Mouse (Mus musculus): Measurements from ENCODE around the gene Hist1h3f. TPM values are rescaled to one million over a fixed set of nuclear protein-coding genes. Genes with fewer than 3 reads are reported as not detected.
"Not testable (repeated sequence)": the region's sequence is repeated elsewhere in the genome, so short reads cannot be mapped to it uniquely, and the experiment has no call there.

Hist1h3f gene
- polyA plus RNA-seq, 1 experiment from 2014 or later, result 3.2 TPM

- Histone ChIP-seq H3K4me3 (replicated peaks) (peak within 1 kb of the TSS; percentile 50), H3K4me1 (replicated peaks) (peaks cover 27% of the 10 kb centered on the region), H3K4me2 (peak within 1 kb of the TSS; percentile 69), H3K9ac (replicated peaks) (peak within 1 kb of the TSS; percentile 82), H3K9me3 (no peaks in the 10 kb centered on the region), H3K27me3 (no peaks in the 10 kb centered on the region), H3K36me3 (no peaks in the 10 kb centered on the region), H3K27ac (peak within 1 kb of the TSS; percentile 98)
- under 1% methylated on average over 65 of the region's 70 CpGs for WGBS
- ATAC-seq (ENCODE audit: insufficient number of reproducible peaks, insufficient read depth, low FRiP score, low TSS enrichment, low read depth), result peak; percentile 78
Measured at GRCm38 (mm10) chr13:23530901-23531875, 12.7 kb upstream of the Hist1h3f start, which contains the start of gene Hist1h4h. TSS of gene Hist1h4h (plus strand) at chr13:23531050.

GRCm38 (mm10) chr13:23532262-23533075 is 11.4 kb upstream of the Hist1h3f start:
- Histone ChIP-seq H3K27ac (peak overlapping the region; percentile 98), H3K4me2 (peak overlapping the region; percentile 69), H3K9ac (replicated peaks) (peak overlapping the region; percentile 82), H3K27me3 (no peaks in the 10 kb centered on the region), H3K4me3 (replicated peaks) (peak overlapping the region; percentile 50), H3K4me1 (replicated peaks) (peaks cover 36% of the 10 kb centered on the region), H3K9me3 (no peaks in the 10 kb centered on the region), H3K36me3 (no peaks in the 10 kb centered on the region)
- WGBS, result 21% methylated on average over 9 of the region's 9 CpGs
- ATAC-seq (ENCODE audit: insufficient number of reproducible peaks, insufficient read depth, low FRiP score, low TSS enrichment, low read depth), result no peak

GRCm38 (mm10) chr13:23533560-23534367 is 10.1 kb upstream of the Hist1h3f start, which contains the start of gene Hist1h2af:
TSS of gene Hist1h2af (plus strand) at chr13:23533906.
- H3K36me3 ChIP-seq, result not testable (repeated sequence)
- H3K4me1 ChIP-seq (replicated peaks), result peaks cover 42% of the 10 kb centered on the region

GRCm38 (mm10) chr13:23534368-23535131 is 9.3 kb upstream of the Hist1h3f start:
- Histone ChIP-seq H3K27me3 (no peaks in the 10 kb centered on the region), H3K4me3 (replicated peaks) (peak overlapping the region; percentile 50), H3K36me3 (no peaks in the 10 kb centered on the region), H3K9ac (replicated peaks) (peak overlapping the region; percentile 66), H3K9me3 (no peaks in the 10 kb centered on the region), H3K4me2 (peak overlapping the region; percentile 69), H3K4me1 (replicated peaks) (peaks cover 38% of the 10 kb centered on the region), H3K27ac (peak overlapping the region; percentile 98)
- WGBS, result under 1% methylated on average over 15 of the region's 15 CpGs
- ATAC-seq (ENCODE audit: insufficient number of reproducible peaks, insufficient read depth, low FRiP score, low TSS enrichment, low read depth), result peak; percentile 0; the same call in 1 of the 2 replicates

More at GRCm38 (mm10) chr13:23533560-23534367, 10.1 kb upstream of the Hist1h3f start, which contains the start of gene Hist1h2af:
- peak within 1 kb of the TSS; percentile 98 for H3K27ac ChIP-seq
- not testable (repeated sequence) for H3K9me3 ChIP-seq, H3K27me3 ChIP-seq
- peak within 1 kb of the TSS; percentile 69 for H3K4me2 ChIP-seq
- ATAC-seq (ENCODE audit: insufficient number of reproducible peaks, insufficient read depth, low FRiP score, low TSS enrichment, low read depth), result peak; percentile 11; the same call in 1 of the 2 replicates
- under 1% methylated on average over 28 of the region's 53 CpGs for WGBS
- H3K9ac ChIP-seq (replicated peaks), result peak within 1 kb of the TSS; percentile 82
- H3K4me3 ChIP-seq (replicated peaks), result peak within 1 kb of the TSS; percentile 50

GRCm38 (mm10) chr13:23535137-23536075 is 8.4 kb upstream of the Hist1h3f start, which contains the start of gene Hist1h3g:
TSS of gene Hist1h3g (plus strand) at chr13:23535422.
- H3K4me2 ChIP-seq, result peak within 1 kb of the TSS; percentile 69
- not testable (repeated sequence) for H3K36me3 ChIP-seq, H3K27me3 ChIP-seq, H3K9me3 ChIP-seq
- WGBS, result under 1% methylated on average over 34 of the region's 62 CpGs
- H3K4me3 ChIP-seq (replicated peaks), result peak within 1 kb of the TSS; percentile 50
- H3K9ac ChIP-seq (replicated peaks), result peak within 1 kb of the TSS; percentile 72
- ATAC-seq (ENCODE audit: insufficient number of reproducible peaks, insufficient read depth, low FRiP score, low TSS enrichment, low read depth), result peak; percentile 94
- peak within 1 kb of the TSS; percentile 98 for H3K27ac ChIP-seq
- peaks cover 38% of the 10 kb centered on the region for H3K4me1 ChIP-seq (replicated peaks)

- H3K9ac ChIP-seq (replicated peaks), result peak overlapping the region; percentile 72
- WGBS, result 21% methylated on average over 7 of the region's 7 CpGs
- peak overlapping the region; percentile 50 for H3K4me3 ChIP-seq (replicated peaks)
- no peaks in the 10 kb centered on the region for H3K36me3 ChIP-seq
- ATAC-seq (ENCODE audit: insufficient number of reproducible peaks, insufficient read depth, low FRiP score, low TSS enrichment, low read depth), result no peak
- H3K4me1 ChIP-seq (replicated peaks), result peaks cover 38% of the 10 kb centered on the region
- no peaks in the 10 kb centered on the region for H3K9me3 ChIP-seq
- H3K27ac ChIP-seq, result peak overlapping the region; percentile 98
- H3K27me3 ChIP-seq, result no peaks in the 10 kb centered on the region
- H3K4me2 ChIP-seq, result peak overlapping the region; percentile 69
Measured at GRCm38 (mm10) chr13:23536076-23536822, 7.6 kb upstream of the Hist1h3f start.

- Histone ChIP-seq H3K36me3 (no peaks in the 10 kb centered on the region), H3K27ac (peak overlapping the region; percentile 46), H3K27me3 (no peaks in the 10 kb centered on the region), H3K4me3 (replicated peaks) (peak overlapping the region; percentile 50), H3K9ac (replicated peaks) (no peak overlapping the region; the same call in 1 of the 2 replicates), H3K4me1 (replicated peaks) (peaks cover 36% of the 10 kb centered on the region), H3K4me2 (peak overlapping the region; percentile 69), H3K9me3 (no peaks in the 10 kb centered on the region)
- no peak for ATAC-seq (ENCODE audit: insufficient number of reproducible peaks, insufficient read depth, low FRiP score, low TSS enrichment, low read depth)
- 86% methylated on average over 3 of the region's 3 CpGs for WGBS
Measured at GRCm38 (mm10) chr13:23537006-23537710, 6.7 kb upstream of the Hist1h3f start.

GRCm38 (mm10) chr13:23538249-23538648 is 5.6 kb upstream of the Hist1h3f start:
- Histone ChIP-seq H3K27me3 (no peaks in the 10 kb centered on the region), H3K9ac (replicated peaks) (no peak overlapping the region; the same call in 1 of the 2 replicates), H3K4me3 (replicated peaks) (no peak overlapping the region), H3K27ac (peak overlapping the region; percentile 72), H3K9me3 (no peaks in the 10 kb centered on the region), H3K4me1 (replicated peaks) (peaks cover 30% of the 10 kb centered on the region), H3K4me2 (peak overlapping the region; percentile 31), H3K36me3 (no peaks in the 10 kb centered on the region)
- 55% methylated on average over 5 of the region's 5 CpGs for WGBS
- ATAC-seq (ENCODE audit: insufficient number of reproducible peaks, insufficient read depth, low FRiP score, low TSS enrichment, low read depth), result no peak

Measured in limb, embryonic 12.5 days (tissue).